Mouse (Mus musculus): ENCODE measurements around the gene Figla.
"Not testable (repeated sequence)": the region's sequence is repeated elsewhere in the genome, so short reads cannot be mapped to it uniquely, and the experiment has no call there.

Figla gene

DNA sequence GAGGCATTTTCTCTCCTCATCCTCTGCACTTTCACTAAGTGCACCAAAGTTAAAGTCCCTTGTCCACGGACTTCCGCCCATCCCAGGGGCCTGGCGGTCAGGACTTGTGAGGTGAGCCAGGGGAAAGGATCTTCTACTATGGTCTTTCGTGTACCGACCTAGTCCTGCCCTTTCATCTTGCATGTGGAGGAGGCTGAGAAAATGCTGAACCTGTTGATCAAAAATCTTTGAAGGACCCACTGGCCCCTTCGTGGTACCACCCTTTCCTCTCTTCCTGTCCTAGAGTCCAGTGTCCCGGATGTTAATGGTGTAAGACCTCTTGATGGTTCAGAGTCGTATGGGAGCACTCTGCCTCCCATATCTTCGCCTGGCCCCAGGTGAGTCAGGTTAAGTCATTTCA lies at the start of gene Figla:
Gene Figla, plus strand, starts transcription at position 301 of the 400 bp plus-strand sequence.
- in situ Hi-C loops (cut with MboI; ENCODE audit: low sequenced_read_pairs), result loop anchor here (25.0 kb wide), 1 partner anchor 429 kb away; the partner anchor contains the start of gene Alms1

DNA sequence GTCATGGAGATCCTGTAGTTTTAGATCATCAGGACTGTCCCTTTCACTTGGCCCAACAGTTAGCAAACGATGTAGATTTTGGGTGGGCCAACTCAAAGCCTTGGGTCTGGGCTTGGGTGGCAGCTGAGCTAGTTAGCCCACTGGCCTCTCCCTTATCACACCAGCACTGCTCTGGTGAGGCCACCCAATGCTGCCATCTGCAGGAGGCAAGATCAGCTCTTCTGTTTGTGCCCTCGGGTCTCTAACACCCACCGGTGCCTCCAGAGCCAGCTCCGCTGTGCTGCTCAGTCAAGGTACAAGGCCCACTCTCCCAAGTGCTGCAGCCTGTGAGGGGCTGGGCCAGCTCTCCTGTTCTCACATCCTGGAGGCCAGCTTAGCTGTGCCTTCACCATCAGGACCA lies 49.3 kb upstream of the Figla start:
- in situ Hi-C loops (cut with MboI; ENCODE audit: low sequenced_read_pairs), result no loop called here

DNA sequence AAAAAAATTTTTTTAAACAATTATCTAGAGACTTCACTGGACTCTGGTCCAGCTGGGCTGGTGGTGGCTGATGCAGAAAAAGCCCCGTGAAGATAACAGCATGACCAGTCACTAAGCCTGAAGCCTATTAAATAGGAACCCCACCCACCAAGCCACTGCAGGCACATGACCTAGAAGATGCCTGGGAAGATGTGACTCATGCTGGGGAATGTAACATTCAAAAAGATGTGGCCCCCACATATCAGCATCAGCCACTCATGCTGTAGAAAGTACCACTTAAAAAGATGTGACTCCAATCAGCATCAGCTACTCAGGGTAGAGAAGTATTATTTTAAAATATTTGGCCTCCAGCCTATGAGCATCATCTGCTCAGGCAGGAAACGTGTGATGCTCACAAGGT lies 46.1 kb upstream of the Figla start:
- in situ Hi-C loops (cut with MboI; ENCODE audit: low sequenced_read_pairs), result no loop called here

DNA sequence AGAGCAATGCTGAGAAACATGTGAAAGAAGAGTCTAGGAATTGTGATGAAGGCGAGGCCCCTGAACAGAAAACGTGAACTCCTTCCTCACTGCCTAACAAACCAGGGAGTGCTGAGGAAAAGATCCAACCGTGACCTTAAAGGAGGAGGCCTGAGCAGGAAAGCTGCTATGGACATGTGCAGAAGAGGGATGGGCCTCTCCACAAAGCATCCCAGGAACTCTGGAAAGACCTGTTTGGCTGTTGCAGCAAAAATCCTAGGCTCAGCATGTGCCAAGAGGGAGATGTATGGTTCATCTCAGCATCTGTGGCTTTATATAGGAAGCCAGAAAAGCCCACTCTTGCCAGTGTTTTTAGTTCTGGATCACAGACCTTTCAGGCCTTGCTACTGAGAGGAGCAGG lies 43.3 kb upstream of the Figla start:
- in situ Hi-C loops (cut with MboI; ENCODE audit: low sequenced_read_pairs), result no loop called here

DNA sequence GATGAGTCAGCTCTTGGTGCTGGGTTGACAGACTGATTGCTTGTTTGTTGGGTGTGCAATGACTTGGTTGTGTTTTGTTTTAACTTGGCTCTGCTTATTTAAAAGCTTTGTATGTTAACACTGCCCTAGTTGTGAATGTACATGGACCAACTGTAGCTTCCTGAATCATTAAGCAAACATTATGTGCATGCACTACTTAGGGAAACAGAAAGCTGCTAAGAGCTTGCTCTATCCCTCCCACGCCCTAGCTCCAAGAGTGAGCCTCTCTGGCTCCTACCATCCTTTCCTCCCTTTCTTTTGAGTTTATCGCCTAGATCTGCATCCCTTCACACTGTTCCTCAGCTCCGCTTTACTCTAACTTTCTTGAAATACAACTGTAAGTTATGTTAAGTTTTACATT lies 42.6 kb upstream of the Figla start:
- in situ Hi-C loops (cut with MboI; ENCODE audit: low sequenced_read_pairs), result no loop called here

DNA sequence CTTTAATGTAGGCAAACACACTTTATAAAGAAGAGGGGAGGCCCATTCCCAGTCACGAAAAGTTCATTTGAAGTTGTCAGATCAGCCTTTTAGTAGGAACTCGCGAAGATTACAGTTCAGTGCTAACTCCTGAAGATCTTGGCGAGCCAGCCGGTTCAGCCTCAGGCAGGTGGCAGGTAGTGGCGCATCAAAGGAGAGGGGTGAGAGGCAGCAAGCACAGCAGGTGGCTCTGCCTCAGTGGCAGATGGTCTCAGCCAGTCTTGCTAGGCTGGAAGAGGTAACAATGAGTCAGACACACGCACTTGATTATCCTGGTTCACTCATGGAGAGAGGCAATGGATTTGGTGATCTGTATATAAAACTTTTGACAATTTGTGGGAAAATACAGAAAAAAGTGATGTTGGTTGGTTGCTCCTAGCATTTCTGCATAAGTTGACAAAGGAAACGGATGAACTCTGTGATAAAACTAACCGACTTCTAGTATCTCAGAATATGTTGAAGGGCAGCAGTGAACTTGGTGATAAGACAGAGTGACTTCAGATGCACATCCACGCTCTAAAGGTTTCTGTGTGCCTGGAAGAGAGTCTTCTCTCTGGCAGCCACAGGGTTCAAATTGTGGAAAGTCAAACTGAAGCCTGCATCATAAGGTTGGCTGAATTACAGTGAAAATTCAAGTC lies 40.9 kb upstream of the Figla start:
- in situ Hi-C loops (cut with MboI; ENCODE audit: low sequenced_read_pairs), result no loop called here

DNA sequence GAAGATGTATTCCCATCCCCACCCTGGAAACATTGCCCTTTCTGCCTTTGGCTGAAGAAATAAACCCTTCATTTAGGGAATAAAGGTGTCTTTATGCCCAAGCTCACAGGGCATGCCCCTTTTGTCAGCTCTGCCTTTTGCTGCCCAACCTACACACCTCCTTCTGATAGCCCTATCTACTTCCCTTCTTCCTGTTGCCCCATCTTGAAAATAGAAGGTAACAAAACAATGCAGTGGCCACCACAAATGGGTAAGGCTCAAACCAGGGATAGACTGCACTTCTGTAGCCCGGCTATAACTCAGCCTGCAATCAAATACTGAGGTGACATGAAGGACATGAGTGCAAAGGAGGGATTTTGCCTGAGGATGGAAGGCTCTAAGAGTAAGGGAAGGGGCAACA lies 40.2 kb upstream of the Figla start:
- in situ Hi-C loops (cut with MboI; ENCODE audit: low sequenced_read_pairs), result no loop called here

DNA sequence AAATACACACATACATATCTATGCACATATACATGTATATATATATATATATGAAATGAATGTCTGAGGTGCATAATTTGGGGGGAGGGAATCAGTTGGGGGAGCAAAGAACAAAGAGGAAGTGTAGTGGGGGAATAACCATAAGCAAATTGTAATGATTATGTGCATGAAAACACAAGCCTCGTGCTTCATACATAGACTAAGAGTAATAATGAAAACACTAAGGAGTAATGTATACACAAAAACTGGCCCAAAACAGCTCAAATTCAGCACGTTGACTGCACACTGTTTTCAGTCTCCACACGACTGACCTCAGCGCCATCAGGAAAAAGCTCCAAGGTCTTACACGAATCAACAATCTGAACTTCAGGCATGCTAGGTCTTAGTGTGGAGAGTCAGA lies 39.7 kb upstream of the Figla start:
- in situ Hi-C loops (cut with MboI; ENCODE audit: low sequenced_read_pairs), result no loop called here

DNA sequence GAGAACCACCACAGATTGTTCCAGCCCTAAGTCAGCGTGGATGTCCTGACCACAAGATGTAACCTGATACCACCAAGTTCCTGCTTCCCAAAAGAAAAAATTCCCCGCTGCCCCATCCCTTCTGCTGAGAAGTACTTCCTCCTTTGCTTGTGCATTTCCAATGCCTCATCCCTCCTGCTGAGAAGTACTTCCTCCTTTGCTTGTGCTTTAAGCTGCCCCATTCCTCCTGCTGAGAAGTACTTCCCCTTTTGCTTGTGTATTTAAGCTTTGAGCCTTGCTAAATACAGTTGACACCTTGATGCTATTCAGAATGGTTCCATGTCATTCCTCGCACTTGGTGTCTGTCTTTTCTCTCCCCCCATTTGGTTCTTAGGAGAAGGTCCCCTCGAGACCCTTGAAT lies 37.2 kb upstream of the Figla start:
- in situ Hi-C loops (cut with MboI; ENCODE audit: low sequenced_read_pairs), result not testable (repeated sequence)

DNA sequence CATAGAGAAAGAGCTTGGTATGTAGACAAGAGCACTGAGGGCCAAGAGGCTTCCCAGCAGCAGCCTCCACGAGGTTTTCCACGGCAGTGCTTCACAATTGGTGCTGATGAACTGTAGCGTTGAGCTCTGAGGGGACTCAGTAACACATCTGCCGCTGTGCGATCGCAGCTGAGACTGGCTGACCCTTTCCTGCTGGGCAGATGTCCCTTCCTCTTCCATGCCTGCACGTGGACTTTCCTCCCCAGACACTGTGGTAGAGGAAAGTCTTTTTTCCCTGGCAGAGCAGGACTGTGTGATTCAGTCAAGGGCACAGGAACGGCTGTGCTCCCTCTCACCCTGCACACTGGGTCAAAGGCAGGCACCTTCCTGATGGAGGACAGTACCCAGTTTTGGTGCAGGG lies 31.6 kb upstream of the Figla start:
- in situ Hi-C loops (cut with MboI; ENCODE audit: low sequenced_read_pairs), result no loop called here

DNA sequence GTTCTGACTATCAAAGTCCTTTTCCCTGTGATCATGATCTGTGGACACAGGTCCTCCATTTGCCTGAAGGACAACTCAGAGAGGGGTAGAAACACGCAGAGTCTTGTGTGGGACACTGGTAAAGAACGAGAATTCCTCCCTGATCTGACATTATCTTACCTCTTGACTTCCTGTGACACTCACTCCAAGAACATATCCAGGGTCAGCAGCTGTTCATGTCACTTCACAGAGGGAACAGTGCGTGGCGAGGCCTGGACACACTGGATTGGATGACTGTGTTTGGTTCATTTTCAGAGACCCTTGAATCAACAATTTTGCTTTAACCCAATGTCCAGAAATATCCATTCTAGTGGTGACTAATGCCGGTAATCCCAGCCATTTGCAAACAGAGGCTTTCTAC lies 26.4 kb upstream of the Figla start:
- in situ Hi-C loops (cut with MboI; ENCODE audit: low sequenced_read_pairs), result not testable (repeated sequence)

DNA sequence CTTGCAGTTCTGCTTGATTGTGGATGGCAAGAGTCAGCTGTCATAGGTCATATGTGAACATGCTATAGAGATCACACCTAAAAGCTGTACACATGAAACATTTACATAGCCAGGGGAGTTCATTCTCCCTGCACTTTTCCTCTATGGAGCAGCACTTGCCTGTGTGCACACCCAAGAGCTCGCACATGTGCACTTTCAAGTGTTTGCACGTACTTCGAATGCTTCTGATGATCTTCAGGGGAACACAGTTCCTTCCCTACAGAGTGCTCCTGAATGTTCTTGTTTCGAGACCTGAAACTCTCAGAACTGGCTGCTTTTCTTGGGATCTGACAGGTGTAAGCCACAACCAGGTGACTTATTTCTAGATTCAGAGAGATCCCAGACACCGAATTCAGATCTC lies 25.2 kb upstream of the Figla start:
- in situ Hi-C loops (cut with MboI; ENCODE audit: low sequenced_read_pairs), result not testable (repeated sequence)

DNA sequence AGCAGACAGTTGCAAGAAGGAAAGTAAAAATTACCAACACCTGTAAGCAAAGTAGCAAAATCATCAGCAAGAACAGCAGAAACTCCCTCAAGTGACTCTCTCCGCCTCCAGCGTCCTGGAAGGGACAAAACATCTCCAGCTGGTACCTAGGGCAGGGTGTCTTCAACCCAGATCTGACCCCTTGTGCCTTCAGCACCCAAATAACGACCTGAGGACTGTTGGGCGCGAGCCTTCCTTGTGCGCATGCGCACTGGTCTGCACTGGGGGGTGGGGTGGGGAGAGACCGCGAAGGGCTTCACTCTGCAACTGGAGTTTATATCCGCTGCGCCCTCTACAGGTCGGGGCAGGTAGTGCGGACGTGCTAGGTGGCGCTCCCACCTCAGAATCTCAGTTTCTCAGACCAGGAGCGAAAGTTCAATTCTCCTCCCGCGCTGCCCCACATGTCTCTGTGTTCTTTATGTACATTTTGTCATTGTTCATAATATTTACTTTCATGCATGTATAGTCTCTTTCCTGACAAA lies 12.5 kb upstream of the Figla start:
- in situ Hi-C loops (cut with MboI; ENCODE audit: low sequenced_read_pairs), result loop anchor here (10.0 to 25.0 kb wide), 2 partner anchors 69 to 416 kb away; partner anchors contain the start of gene Alms1

DNA sequence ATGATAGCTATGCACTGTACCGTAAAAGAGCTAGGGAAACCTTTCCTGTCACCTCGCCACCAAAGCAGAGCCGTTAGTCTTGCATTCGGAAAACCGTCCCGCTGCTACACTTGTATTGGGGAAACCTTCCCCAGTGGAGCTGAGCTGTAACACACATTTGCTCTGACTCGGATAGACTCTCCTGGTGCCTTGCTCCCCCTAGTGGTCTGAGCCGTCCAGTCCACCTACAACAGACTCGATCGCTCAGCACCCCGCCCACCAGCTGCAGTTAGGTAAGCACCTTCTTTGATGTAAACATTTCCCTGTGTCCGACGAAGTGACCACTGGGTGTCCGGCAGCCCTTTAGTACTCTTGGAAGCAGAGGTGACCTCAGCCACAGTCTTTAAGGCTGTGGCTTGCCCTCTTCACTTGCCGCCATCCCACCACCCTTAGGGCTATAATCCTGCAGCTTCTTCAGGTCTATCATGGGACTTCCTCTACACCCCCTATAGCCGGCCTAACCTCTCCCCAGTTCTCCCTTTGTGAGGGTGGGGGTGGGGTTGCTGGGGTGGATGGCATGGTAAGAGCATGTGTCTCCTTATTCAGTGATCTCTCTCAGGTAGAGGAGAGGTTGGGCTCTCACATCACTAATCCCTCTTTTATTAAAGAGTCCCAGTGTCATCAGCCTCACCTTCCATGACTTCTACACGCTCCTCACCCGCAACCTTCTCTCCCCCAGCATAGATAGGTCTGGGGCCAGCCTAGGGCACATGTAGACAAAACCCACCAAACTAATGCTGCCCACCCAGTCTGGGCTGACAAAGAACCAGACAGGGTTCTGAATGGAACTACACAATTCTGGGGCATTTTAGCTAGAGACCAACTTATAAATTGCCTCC lies 11.5 kb upstream of the Figla start:
- in situ Hi-C loops (cut with MboI; ENCODE audit: low sequenced_read_pairs), result loop anchor here (10.0 to 25.0 kb wide), 2 partner anchors 70 to 417 kb away; partner anchors contain the start of gene Alms1

DNA sequence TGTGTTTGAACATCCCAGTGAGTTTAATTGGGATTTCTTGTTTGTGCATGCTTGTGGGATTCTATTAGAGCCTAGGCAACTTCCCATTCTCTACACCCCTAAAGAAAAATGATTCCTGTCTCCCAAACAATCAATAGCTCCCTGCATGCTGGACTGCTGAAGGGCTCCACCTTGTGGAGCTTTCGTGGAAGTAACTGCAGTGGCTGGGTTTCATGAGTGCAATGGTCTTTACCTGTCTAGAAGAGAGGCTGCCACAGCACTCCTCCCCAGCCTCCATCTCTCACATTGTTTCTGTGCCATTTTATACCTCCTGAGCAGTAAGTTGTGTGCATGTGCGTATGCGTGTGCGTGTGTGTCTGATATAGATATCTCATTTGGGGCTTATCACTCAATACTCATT lies 6.0 kb upstream of the Figla start:
- in situ Hi-C loops (cut with MboI; ENCODE audit: low sequenced_read_pairs), result loop anchor here (10.0 to 25.0 kb wide), 2 partner anchors 75 to 423 kb away; partner anchors contain the start of gene Alms1

DNA sequence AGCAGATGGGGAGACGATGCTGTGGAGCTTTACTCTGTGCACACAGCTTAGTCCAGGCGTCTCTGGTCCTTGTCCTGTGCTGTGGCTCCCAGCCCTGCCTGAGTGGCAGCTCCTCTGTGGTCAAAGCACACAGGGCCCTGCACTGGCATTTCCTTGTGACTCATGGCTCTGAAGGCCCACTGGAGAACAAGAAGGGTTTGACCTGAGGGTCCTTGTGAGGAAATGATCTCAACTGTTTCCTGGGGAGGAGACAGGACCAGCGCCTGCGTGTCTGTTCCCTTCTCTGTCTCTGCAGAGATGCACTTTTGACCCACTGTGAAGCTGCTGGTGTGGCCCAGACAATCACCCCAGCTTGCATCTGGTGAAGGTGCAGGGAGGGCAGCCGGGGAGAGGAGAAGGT lies 1.2 kb upstream of the Figla start:
- in situ Hi-C loops (cut with MboI; ENCODE audit: low sequenced_read_pairs), result loop anchor here (25.0 kb wide), 1 partner anchor 428 kb away; the partner anchor contains the start of gene Alms1

DNA sequence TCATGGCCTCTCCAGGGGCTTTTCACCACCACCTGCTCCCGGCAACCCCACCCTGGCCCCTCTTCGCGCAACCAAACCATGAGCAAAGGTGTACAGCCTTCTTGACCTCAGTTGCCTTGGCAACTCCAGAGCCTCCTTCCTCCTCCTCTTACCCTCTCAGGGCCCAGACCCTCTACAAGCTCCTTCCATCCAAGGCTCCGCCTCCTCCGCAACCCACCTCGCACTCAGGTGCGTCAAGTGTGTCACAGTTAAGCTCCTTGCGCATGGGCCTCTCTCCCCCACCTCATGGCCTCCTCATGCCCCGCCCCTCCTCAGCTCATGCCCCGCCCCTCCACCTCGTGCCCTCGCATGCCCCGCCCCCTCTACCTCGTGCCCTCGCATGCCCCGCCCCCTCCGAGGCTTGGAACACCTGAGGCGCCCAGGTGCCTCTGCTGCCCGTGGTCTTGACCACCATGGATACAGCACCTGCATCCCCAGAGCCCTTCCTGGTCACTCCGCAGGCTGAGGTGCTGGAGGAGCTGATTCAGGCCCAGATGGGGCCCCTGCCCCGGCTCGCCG lies 901 bp downstream of the Figla start:
- in situ Hi-C loops (cut with MboI; ENCODE audit: low sequenced_read_pairs), result loop anchor here (25.0 kb wide), 1 partner anchor 430 kb away; the partner anchor contains the start of gene Alms1

DNA sequence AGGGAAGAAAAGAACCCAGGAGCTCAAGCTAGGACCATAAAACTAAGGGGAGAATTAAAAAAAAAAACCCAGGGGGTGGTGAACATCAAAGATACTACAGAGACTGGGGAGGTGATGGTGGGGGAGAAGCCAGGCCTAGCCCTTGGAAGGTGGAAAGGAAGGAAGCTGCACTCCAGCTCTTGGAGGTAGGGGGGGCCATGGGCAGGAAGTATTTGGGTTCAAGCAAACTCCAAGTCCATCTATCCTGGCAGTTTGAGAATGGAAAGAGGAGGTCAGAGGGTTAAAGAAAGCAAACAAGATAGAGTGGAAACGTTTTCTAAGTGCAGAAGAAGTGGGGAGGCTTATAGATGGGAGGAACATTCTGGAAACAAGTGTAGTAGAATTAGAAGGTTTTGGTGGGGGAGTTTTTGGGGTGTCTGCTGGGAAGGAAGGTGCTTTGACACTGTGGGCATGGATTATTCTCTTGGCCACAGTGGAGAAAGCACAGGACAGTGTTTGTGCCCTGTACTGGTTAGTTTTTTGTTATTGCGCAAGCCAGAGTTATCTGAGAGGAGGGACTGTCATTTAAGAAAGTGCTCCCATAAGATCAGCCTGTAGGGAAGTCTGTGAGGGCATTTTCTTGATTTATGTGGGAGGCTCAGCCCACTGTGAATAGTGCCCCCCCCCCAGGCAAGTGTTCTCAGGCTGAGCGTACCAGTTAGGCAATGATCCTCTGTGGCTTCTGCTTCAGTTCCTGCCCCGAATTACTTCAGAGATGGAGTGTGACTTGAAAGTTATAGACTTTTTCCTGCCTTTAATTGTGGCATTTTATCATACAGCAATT lies 3.7 kb downstream of the Figla start:
- in situ Hi-C loops (cut with MboI; ENCODE audit: low sequenced_read_pairs), result loop anchor here (25.0 kb wide), 1 partner anchor 432 kb away; the partner anchor contains the start of gene Alms1

DNA sequence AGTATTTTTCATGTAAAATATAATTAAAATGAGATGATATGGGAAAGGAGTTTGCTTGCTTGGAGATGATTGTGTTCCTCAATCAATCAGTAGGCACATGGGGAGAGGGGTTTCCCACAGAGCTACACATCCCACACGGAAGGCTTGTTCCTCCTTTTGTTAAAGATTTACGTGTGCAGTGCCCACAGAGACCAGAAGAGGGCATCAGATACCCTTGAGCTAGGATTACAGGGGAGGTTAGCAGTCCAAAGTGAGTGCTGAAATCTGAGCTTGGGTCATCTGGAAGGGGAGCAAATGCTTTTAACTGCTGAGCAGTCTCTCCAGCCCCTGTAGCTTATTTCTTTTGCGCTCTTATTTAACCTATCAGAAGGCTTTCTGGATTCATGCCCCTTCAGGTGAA lies 5.0 kb downstream of the Figla start:
- in situ Hi-C loops (cut with MboI; ENCODE audit: low sequenced_read_pairs), result loop anchor here (25.0 kb wide), 1 partner anchor 434 kb away; the partner anchor contains the start of gene Alms1

DNA sequence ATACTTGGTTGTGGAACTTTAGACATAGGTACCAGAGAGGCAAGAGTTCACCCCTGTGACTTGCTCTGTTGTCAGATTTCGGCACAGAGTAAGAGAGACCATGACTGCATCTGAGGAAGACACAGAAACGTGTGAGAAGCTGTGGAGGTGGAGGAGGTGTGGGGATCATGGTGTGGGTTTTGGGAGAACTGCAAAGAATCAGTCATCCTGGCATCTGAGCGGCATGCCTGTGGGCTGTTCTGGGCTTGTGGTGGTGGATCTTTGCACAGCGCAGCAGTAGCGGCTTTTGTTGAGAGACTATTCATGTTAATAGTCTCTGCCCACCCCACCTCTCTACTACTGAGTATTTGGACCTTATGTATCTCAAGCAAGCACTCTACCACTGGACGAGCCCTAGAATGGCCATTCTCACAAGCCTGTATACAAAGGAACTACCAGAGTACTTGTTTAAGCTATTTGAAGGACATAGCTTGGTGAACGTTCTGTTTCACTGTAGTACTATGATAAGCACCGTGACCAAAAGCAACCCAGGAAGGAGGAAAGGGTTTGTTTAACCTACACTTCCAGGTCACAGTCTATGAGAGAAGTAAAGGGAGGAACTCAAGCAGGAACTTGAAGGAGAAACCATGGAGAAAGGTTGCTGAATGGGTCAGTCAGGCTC lies 10.8 kb downstream of the Figla start:
- in situ Hi-C loops (cut with MboI; ENCODE audit: low sequenced_read_pairs), result no loop called here
